Mouse (Mus musculus) ovary, adult 18-20 months (tissue): ENCODE results near the gene Pafah1b3.
"Not testable (repeated sequence)": the region's sequence is repeated elsewhere in the genome, so short reads cannot be mapped to it uniquely, and the experiment has no call there.

Experiments used
- DNase-seq: peaks from one replicate; pipeline ENCODE4 v3.0.0; 2022; ENCODE audit warnings: low spot score, mixed read lengths

Gene Pafah1b3

GRCm38 (mm10) chr7:25297454-25298325 lies at the start of gene Pafah1b3:
Gene Pafah1b3 (minus strand): TSS chr7:25297986.
- peak; percentile 78 for DNase-seq

- no peak for DNase-seq
Measured at GRCm38 (mm10) chr7:25341000-25341784, 43.4 kb upstream of the Pafah1b3 start.

GRCm38 (mm10) chr7:25339329-25339728 lies 41.5 kb upstream of the Pafah1b3 start:
- DNase-seq, result no peak

GRCm38 (mm10) chr7:25334472-25334871 lies 36.7 kb upstream of the Pafah1b3 start:
- DNase-seq, result no peak

GRCm38 (mm10) chr7:25333596-25334307 lies 36.0 kb upstream of the Pafah1b3 start:
- peak; percentile 37 for DNase-seq

GRCm38 (mm10) chr7:25326233-25326632 lies 28.4 kb upstream of the Pafah1b3 start:
- DNase-seq, result no peak

GRCm38 (mm10) chr7:25325431-25325830 lies 27.6 kb upstream of the Pafah1b3 start:
- not testable (repeated sequence) for DNase-seq

- no peak for DNase-seq
Measured at GRCm38 (mm10) chr7:25323219-25323618, 25.4 kb upstream of the Pafah1b3 start.

GRCm38 (mm10) chr7:25322058-25322484 lies 24.3 kb upstream of the Pafah1b3 start:
- DNase-seq, result peak; percentile 60

- no peak for DNase-seq
Measured at GRCm38 (mm10) chr7:25317446-25317999, 19.7 kb upstream of the Pafah1b3 start.

- peak; percentile 96 for DNase-seq
Measured at GRCm38 (mm10) chr7:25316532-25317445, 19.0 kb upstream of the Pafah1b3 start, which contains the start of gene Megf8. Gene Megf8 (plus strand): TSS chr7:25317164.

GRCm38 (mm10) chr7:25315306-25316041 lies 17.7 kb upstream of the Pafah1b3 start:
- no peak for DNase-seq

- DNase-seq, result no peak
Measured at GRCm38 (mm10) chr7:25314606-25315305, 17.0 kb upstream of the Pafah1b3 start.

- DNase-seq, result no peak
Measured at GRCm38 (mm10) chr7:25313325-25313724, 15.5 kb upstream of the Pafah1b3 start.

- no peak for DNase-seq
Measured at GRCm38 (mm10) chr7:25311193-25311592, 13.4 kb upstream of the Pafah1b3 start.

GRCm38 (mm10) chr7:25309425-25309824 lies 11.6 kb upstream of the Pafah1b3 start:
- DNase-seq, result no peak

GRCm38 (mm10) chr7:25308702-25309318 lies 11.0 kb upstream of the Pafah1b3 start:
- DNase-seq, result no peak

- no peak for DNase-seq
Measured at GRCm38 (mm10) chr7:25306614-25306996, 8.8 kb upstream of the Pafah1b3 start.
